Mouse (Mus musculus) spleen, postnatal 0 days (tissue): Measurements from ENCODE around the gene Cdipt. TPM values are rescaled to one million over a fixed set of nuclear protein-coding genes. Genes with fewer than 3 reads are reported as not detected.

Source experiments
- polyA plus RNA-seq: library from polyadenylated mRNA; unstranded; fragments of >200 nt; fragmentation: Nextera tagmentation; extraction: Ambion mirVana; gene quantifications from 2 replicates; pipeline ENCODE4 v1.2.1, GENCODE M21; 2015

The Cdipt gene
- polyA plus RNA-seq = 56.1 and 61.1 TPM in 2 replicates

DNA sequence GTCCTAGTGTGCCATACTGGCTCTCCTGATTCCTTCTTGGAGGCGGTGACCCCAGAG, at the start of gene Cdipt:
TSS of gene Cdipt (plus strand) at position 22 of the 57 bp plus-strand sequence.

DNA sequence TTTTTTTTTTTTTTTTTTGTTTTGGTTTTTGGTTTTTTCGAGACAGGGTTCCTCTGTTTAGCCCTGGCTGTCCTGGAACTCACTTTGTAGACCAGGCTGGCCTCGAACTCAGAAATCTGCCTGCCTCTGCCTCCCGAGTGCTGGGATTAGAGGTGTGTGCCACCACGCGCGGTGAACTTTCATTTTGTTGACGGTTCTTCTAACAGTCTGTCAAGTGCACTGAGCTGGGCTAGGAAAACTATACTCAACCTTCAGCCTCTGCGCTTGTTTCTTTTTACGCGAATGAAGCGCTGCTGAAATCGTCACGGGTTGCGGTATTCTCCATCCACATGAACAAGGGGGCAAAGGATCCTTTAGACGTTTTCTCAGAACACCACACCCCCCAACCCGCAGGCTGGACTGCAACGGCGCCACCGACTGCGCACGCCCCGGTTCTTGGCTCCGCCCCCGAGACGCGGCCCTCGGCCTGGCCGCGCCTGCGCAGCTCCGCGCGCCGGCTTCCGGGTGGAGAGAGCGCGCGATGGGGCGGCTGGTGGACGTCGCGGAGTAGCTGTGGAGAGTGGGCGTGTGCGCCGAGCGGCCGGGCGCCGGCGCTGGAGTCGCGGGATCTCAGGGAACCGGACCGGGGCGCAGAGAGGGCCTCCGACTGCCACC, 47.2 kb upstream of the Cdipt start, which contains the start of gene Kctd13:
TSS of gene Kctd13 (plus strand) at position 496 of the 654 bp plus-strand sequence.

DNA sequence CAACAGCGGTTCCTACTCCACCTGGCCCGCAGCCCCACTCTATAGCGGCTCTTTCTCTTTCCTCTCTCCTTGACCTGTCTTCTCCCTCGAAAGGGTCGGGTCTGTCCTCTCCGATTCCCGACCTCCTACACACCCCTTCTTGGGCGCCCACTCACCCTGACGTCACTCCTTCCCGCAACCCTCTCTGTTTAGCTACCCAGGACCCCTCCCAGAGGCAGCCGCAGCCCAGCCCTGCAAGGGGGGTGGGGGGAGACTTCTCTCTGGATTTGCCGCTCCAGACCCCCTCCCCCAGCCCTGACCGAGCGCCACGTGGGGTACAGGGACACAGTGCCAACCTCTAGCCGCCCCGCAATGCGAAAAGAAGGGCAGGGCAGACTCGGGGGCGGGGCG, 26.3 kb upstream of the Cdipt start, which contains the start of gene Asphd1:
TSS of gene Asphd1 (minus strand) at position 180 of the 390 bp plus-strand sequence.

DNA sequence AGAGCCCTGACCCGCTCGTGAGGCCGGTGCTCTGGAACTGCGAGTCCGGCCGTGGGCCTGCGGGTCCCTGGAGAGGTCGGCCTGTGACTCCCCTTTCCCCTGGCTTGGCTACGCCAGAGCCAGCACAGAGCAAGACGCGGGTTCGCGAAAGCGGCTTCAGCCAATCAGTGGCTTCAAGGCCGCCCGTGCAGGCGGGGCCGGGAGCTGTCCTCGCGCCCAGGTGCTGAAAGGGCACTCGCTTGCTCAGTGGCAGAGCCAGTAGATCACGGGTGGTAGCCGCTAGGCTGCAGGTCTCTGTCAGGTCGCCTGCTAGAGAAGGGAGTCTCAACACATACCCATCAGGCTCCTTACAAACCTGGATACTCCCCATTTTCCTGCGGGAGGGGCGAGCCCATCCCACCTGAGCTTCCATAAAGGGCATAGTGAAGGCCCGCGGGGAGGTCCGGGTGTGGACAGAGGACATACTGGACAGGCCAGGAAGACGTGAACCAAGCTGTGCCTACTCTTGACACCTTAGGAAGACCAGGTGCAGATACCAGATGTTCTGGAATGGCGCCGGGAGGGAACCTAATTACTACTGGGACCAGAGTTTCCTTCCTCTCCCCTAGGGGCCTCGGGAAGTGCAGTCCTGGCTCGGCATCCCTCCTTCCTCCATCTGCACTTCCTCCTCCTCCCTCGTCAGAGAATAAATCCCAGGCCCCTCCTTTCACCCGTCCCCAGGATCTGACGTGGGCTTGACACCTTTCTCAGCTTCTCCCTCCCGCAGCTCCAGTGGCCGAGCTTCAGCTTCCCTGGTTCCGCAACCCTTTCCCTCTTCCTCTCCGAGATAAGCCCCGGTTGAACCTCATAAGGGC, 25.7 kb upstream of the Cdipt start, which contains the start of gene Sez6l2:
TSS of gene Sez6l2 (plus strand) at position 771 of the 854 bp plus-strand sequence.

GRCm38 (mm10) chr7:126975950-126976866, 494 bp downstream of the Cdipt start, which contains the start of gene Cdiptos:
TSS of gene Cdiptos (minus strand) at chr7:126976098.

GRCm38 (mm10) chr7:127014320-127014719, 38.6 kb downstream of the Cdipt start, which contains the start of gene Mvp:
TSS of gene Mvp (minus strand) at chr7:127014621.

GRCm38 (mm10) chr7:127016481-127016485, 40.6 kb downstream of the Cdipt start, which contains the start of gene Pagr1b:
TSS of gene Pagr1b (minus strand) at chr7:127016484.

GRCm38 (mm10) chr7:127016971-127017949, 41.5 kb downstream of the Cdipt start, which contains the start of gene Pagr1a:
TSS of gene Pagr1a (minus strand) at chr7:127017352.

GRCm38 (mm10) chr7:127020901-127021562, 45.3 kb downstream of the Cdipt start, which contains the start of the genes Gm42742 and Prrt2:
TSS of gene Gm42742 (minus strand) at chr7:127021097.
TSS of gene Prrt2 (minus strand) at chr7:127021211.

DNA sequence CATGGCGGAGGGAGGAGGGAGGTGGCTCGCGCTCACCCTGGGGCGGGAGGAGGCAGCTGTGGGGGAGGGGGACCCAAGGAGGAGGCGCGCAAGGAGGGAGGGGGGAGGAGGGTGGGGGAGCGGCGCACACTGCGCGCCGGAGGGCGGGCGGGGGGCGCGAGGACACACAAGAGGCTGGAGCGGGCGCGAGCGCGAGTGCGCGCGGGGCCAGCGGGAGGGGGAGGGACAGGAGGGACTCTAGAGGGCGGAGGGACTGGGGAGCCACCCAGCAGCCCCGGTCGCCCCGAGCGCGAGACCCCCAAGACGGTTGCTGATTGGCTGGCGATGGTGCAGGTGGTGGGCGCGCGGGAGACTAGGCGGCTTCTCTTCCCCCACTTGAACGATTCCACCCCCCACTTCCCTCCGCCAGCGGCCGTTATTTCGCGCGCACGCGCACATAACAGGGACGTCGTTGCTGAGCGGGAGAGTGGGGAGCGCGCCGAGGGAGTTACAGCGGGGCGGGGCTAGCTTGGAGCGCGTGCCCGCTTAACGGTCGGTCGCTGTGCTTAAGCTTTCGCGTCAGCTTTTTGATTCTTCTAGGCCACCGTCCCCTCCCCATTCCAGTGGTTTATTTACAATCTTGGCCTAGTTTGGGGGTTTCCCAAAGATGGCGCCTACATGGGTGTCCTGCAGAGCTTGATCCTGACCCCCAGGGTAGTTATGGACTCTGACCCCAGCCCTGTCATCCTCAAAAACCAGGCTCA, 51.4 kb downstream of the Cdipt start, which contains the start of gene Maz:
TSS of gene Maz (minus strand) at position 54 of the 743 bp plus-strand sequence.

Other genes starting within 250 kb of the Cdipt start
- gene Mapk3, start 216.3 kb upstream of the Cdipt start, polyA plus RNA-seq = 46.8 and 62.2 TPM in 2 replicates
- gene Gdpd3, start 209.6 kb upstream of the Cdipt start, polyA plus RNA-seq = 4.7 and 6.9 TPM in 2 replicates
- 155 and 172 TPM in 2 replicates for gene Ypel3, start 199.0 kb upstream of the Cdipt start, polyA plus RNA-seq
- gene Tbx6, start 194.4 kb upstream of the Cdipt start, polyA plus RNA-seq = 0.81 and 1.0 TPM in 2 replicates
- 134 and 141 TPM in 2 replicates for gene Ppp4c, start 183.4 kb upstream of the Cdipt start, polyA plus RNA-seq
- gene Fam57b, start 178.2 kb upstream of the Cdipt start, polyA plus RNA-seq = 0.16 TPM in 1 of 2 replicates, not detected in the other
- not detected in 2 replicates for gene 4930451I11Rik, start 144.3 kb upstream of the Cdipt start, polyA plus RNA-seq
- gene Doc2a, start 128.5 kb upstream of the Cdipt start, polyA plus RNA-seq = not detected in 2 replicates
- gene Hirip3, start 113.9 kb upstream of the Cdipt start, polyA plus RNA-seq = 22.2 and 23.3 TPM in 2 replicates
- gene Ino80e, start 113.5 kb upstream of the Cdipt start, polyA plus RNA-seq = 54.5 and 56.4 TPM in 2 replicates
- gene Taok2, start 91.2 kb upstream of the Cdipt start, polyA plus RNA-seq = 16.8 and 21.7 TPM in 2 replicates
- 27.2 and 31.4 TPM in 2 replicates for gene Tmem219, start 53.0 kb upstream of the Cdipt start, polyA plus RNA-seq
- 9.0 and 9.3 TPM in 2 replicates for gene Kctd13, start 47.0 kb upstream of the Cdipt start, polyA plus RNA-seq
- 0.12 TPM in 1 of 2 replicates, not detected in the other for gene Asphd1, start 26.3 kb upstream of the Cdipt start, polyA plus RNA-seq
- 0.34 and 0.40 TPM in 2 replicates for gene Sez6l2, start 25.4 kb upstream of the Cdipt start, polyA plus RNA-seq
- gene Cdiptos, start 184 bp downstream of the Cdipt start, polyA plus RNA-seq = 1.4 and 2.3 TPM in 2 replicates
- 13.4 and 15.9 TPM in 2 replicates for gene Mvp, start 38.7 kb downstream of the Cdipt start, polyA plus RNA-seq
- not detected in 2 replicates for gene Pagr1b, start 40.6 kb downstream of the Cdipt start, polyA plus RNA-seq
- gene Pagr1a, start 41.4 kb downstream of the Cdipt start, polyA plus RNA-seq = 32.5 and 43.1 TPM in 2 replicates
- gene Gm42742, start 45.2 kb downstream of the Cdipt start, polyA plus RNA-seq = 3.7 and 10.6 TPM in 2 replicates
- 0.55 and 0.86 TPM in 2 replicates for gene Prrt2, start 45.3 kb downstream of the Cdipt start, polyA plus RNA-seq
- 47.2 and 48.3 TPM in 2 replicates for gene Maz, start 51.1 kb downstream of the Cdipt start, polyA plus RNA-seq
- 109 and 120 TPM in 2 replicates for gene Kif22, start 66.6 kb downstream of the Cdipt start, polyA plus RNA-seq
- 10.1 and 23.2 TPM in 2 replicates for gene Zg16, start 111.4 kb downstream of the Cdipt start, polyA plus RNA-seq
- 24.3 and 30.3 TPM in 2 replicates for gene AI467606, start 115.4 kb downstream of the Cdipt start, polyA plus RNA-seq
- 1.4 and 1.5 TPM in 2 replicates for gene Qprt, start 146.3 kb downstream of the Cdipt start, polyA plus RNA-seq
- 20.0 and 22.3 TPM in 2 replicates for gene Spn, start 161.9 kb downstream of the Cdipt start, polyA plus RNA-seq
- 27.7 and 29.2 TPM in 2 replicates for gene Cd2bp2, start 220.1 kb downstream of the Cdipt start, polyA plus RNA-seq
- gene Tbc1d10b, start 232.6 kb downstream of the Cdipt start, polyA plus RNA-seq = 21.0 and 22.5 TPM in 2 replicates
- gene Mylpf, start 233.0 kb downstream of the Cdipt start, polyA plus RNA-seq = 34.1 and 37.7 TPM in 2 replicates